Mouse (Mus musculus) hindbrain, embryonic 11.5 days (tissue): ENCODE measurements at regions not wholly inside any gene's neighbourhood (a gene's known extent, or its start where the extent isn't known, plus 50 kb on each side); places are given as distances from the start of the nearest gene placed in this dataset.

Experiments
- ATAC-seq: fragments of 200-750 bp; cut with Nextera tagmentation; 2 replicates; pipeline ENCODE4 v1.8.0; 2017; ENCODE audit warnings: mild to moderate bottlenecking, moderate TSS enrichment, moderate library complexity; ENCODE audit not compliant: low FRiP score
- DNase-seq: peaks from one replicate; pipeline ENCODE4 v3.0.0-alpha.2; 2015; ENCODE audit warnings: low spot score
- H3K27ac ChIP-seq: fragments of 300-500 bp; sonication (generic); 2 replicates; pipeline ENCODE4 v1.5.1; 2014; ENCODE audit warnings: mild to moderate bottlenecking, low read depth, low read length
- H3K27me3 ChIP-seq: fragments of 300-500 bp; sonication (generic); 2 replicates; pipeline ENCODE4 v1.6.1; 2014; ENCODE audit warnings: mild to moderate bottlenecking, low read length, moderate library complexity, mixed read lengths; ENCODE audit not compliant: control insufficient read depth, insufficient read depth
- H3K36me3 ChIP-seq: fragments of 300-500 bp; sonication (generic); 2 replicates; pipeline ENCODE4 v1.6.1; 2014; ENCODE audit warnings: mild to moderate bottlenecking, low read length, moderate library complexity, mixed read lengths; ENCODE audit not compliant: control insufficient read depth, insufficient read depth
- H3K4me1 ChIP-seq: fragments of 300-500 bp; sonication (generic); replicated peaks from 2 replicates; pipeline ENCODE4 v1.6.1; 2014; ENCODE audit warnings: low read length, mixed read lengths; ENCODE audit not compliant: control insufficient read depth, insufficient read depth
- H3K4me2 ChIP-seq: fragments of 300-500 bp; sonication (generic); replicated peaks from 2 replicates; pipeline ENCODE4 v1.6.1; 2014; ENCODE audit warnings: mild to moderate bottlenecking, low read depth, low read length
- H3K4me3 ChIP-seq: fragments of 300-500 bp; sonication (generic); 2 replicates; pipeline ENCODE4 v1.5.1; 2014; ENCODE audit warnings: low read depth, low read length
- H3K9ac ChIP-seq: fragments of 300-500 bp; sonication (generic); 2 replicates; pipeline ENCODE4 v1.6.1; 2014; ENCODE audit warnings: low read depth, low read length
- H3K9me3 ChIP-seq: fragments of 300-500 bp; sonication (generic); 2 replicates; pipeline ENCODE4 v1.6.1; 2016; ENCODE audit warnings: low read length; ENCODE audit not compliant: control insufficient read depth
- WGBS: fragments of 180-500 bp; shearing (Covaris S2); extraction: QIAGEN DNeasy Blood & Tissue Kit; methylation state at CpG from one replicate; pipeline ENCODE4 v1.1.7; 2014; 5-methylcytosine and 5-hydroxymethylcytosine counted together

- WGBS = 84% methylated on average over 4 of the region's 4 CpGs
- Histone ChIP-seq H3K36me3 (no peaks in the 10 kb centered on the region), H3K4me2 (no peak overlapping the region), H3K4me3 (no peak overlapping the region), H3K9ac (no peak overlapping the region), H3K27me3 (no peaks in the 10 kb centered on the region), H3K27ac (no peak overlapping the region), H3K4me1 (no peaks in the 10 kb centered on the region), H3K9me3 (no peaks in the 10 kb centered on the region)
- ATAC-seq (no peak), DNase-seq (no peak)
These were observed 199.1 kb upstream of the Egflam start for GRCm38 (mm10) chr15:7597335-7597734.

GRCm38 (mm10) chr15:7597805-7598204 lies 199.6 kb upstream of the Egflam start:
- no peak overlapping the region for H3K4me3 ChIP-seq
- H3K27me3 ChIP-seq = no peaks in the 10 kb centered on the region
- H3K36me3 ChIP-seq = no peaks in the 10 kb centered on the region
- DNase-seq (no peak), ATAC-seq (no peak)
- no peaks in the 10 kb centered on the region for H3K4me1 ChIP-seq
- no peaks in the 10 kb centered on the region for H3K9me3 ChIP-seq
- no peak overlapping the region for H3K27ac ChIP-seq
- H3K9ac ChIP-seq = no peak overlapping the region
- H3K4me2 ChIP-seq = no peak overlapping the region

- Histone ChIP-seq H3K27ac (no peak overlapping the region), H3K36me3 (no peaks in the 10 kb centered on the region), H3K4me1 (no peaks in the 10 kb centered on the region), H3K27me3 (no peaks in the 10 kb centered on the region), H3K9ac (no peak overlapping the region), H3K9me3 (no peaks in the 10 kb centered on the region), H3K4me3 (no peak overlapping the region), H3K4me2 (no peak overlapping the region)
- 94% methylated on average over 2 of the region's 2 CpGs for whole genome bisulfite sequencing
- DNase-seq = no peak
- no peak for ATAC-seq
These were observed 203.3 kb upstream of the Egflam start for GRCm38 (mm10) chr15:7601540-7601939.

GRCm38 (mm10) chr15:7604847-7605246 lies 205.8 kb upstream of the Gdnf start:
- H3K4me1 ChIP-seq = no peaks in the 10 kb centered on the region
- H3K9me3 ChIP-seq = no peaks in the 10 kb centered on the region
- H3K36me3 ChIP-seq = no peaks in the 10 kb centered on the region
- WGBS = 88% methylated on average over 3 of the region's 3 CpGs
- H3K4me3 ChIP-seq = no peak overlapping the region
- no peak overlapping the region for H3K27ac ChIP-seq
- H3K9ac ChIP-seq = no peak overlapping the region
- ATAC-seq (no peak), DNase-seq (no peak)
- H3K4me2 ChIP-seq = no peak overlapping the region
- H3K27me3 ChIP-seq = no peaks in the 10 kb centered on the region

GRCm38 (mm10) chr15:7617954-7618353 lies 192.7 kb upstream of the Gdnf start:
- ATAC-seq = no peak
- Histone ChIP-seq H3K4me1 (no peaks in the 10 kb centered on the region), H3K27ac (no peak overlapping the region), H3K9ac (no peak overlapping the region), H3K27me3 (no peaks in the 10 kb centered on the region), H3K9me3 (no peaks in the 10 kb centered on the region), H3K36me3 (no peaks in the 10 kb centered on the region), H3K4me3 (no peak overlapping the region), H3K4me2 (no peak overlapping the region)
- no peak for DNase-seq
- WGBS = 60% methylated on average over 2 of the region's 2 CpGs

- no peaks in the 10 kb centered on the region for H3K4me1 ChIP-seq
- H3K27me3 ChIP-seq = no peaks in the 10 kb centered on the region
- no peaks in the 10 kb centered on the region for H3K9me3 ChIP-seq
- no peak overlapping the region for H3K9ac ChIP-seq
- H3K4me2 ChIP-seq = no peak overlapping the region
- DNase-seq = no peak
- 87% methylated on average over 2 of the region's 2 CpGs for WGBS
- ATAC-seq = no peak
- H3K36me3 ChIP-seq = no peaks in the 10 kb centered on the region
- no peak overlapping the region for H3K27ac ChIP-seq
- no peak overlapping the region for H3K4me3 ChIP-seq
These were observed 187.6 kb upstream of the Gdnf start for GRCm38 (mm10) chr15:7623026-7623425.

- Histone ChIP-seq H3K9me3 (no peaks in the 10 kb centered on the region), H3K4me2 (no peak overlapping the region), H3K9ac (no peak overlapping the region), H3K27ac (no peak overlapping the region), H3K4me1 (no peaks in the 10 kb centered on the region), H3K27me3 (no peaks in the 10 kb centered on the region), H3K36me3 (no peaks in the 10 kb centered on the region), H3K4me3 (no peak overlapping the region)
- DNase-seq (no peak), ATAC-seq (no peak)
- WGBS = 77% methylated on average over 6 of the region's 6 CpGs
These were observed 185.8 kb upstream of the Gdnf start for GRCm38 (mm10) chr15:7624689-7625472.

- Histone ChIP-seq H3K9ac (no peak overlapping the region), H3K9me3 (no peaks in the 10 kb centered on the region), H3K4me3 (no peak overlapping the region), H3K36me3 (no peaks in the 10 kb centered on the region), H3K27me3 (no peaks in the 10 kb centered on the region), H3K27ac (no peak overlapping the region), H3K4me1 (no peaks in the 10 kb centered on the region), H3K4me2 (no peak overlapping the region)
- ATAC-seq (no peak), DNase-seq (no peak)
- 92% methylated on average over 4 of the region's 4 CpGs for WGBS
These were observed 180.8 kb upstream of the Gdnf start for GRCm38 (mm10) chr15:7629826-7630225.

- no peak for DNase-seq
- no peaks in the 10 kb centered on the region for H3K36me3 ChIP-seq
- H3K27ac ChIP-seq = no peak overlapping the region
- H3K27me3 ChIP-seq = no peaks in the 10 kb centered on the region
- ATAC-seq = no peak
- no peaks in the 10 kb centered on the region for H3K9me3 ChIP-seq
- 42% methylated on average over 8 of the region's 8 CpGs for WGBS
- H3K4me3 ChIP-seq = no peak overlapping the region
- H3K9ac ChIP-seq = no peak overlapping the region
- no peak overlapping the region for H3K4me2 ChIP-seq
- no peaks in the 10 kb centered on the region for H3K4me1 ChIP-seq
These were observed 175.4 kb upstream of the Gdnf start for GRCm38 (mm10) chr15:7635234-7635633.
